12 mouse cellular contexts compared by ENCODE assay signal in the genomic region with DNA sequence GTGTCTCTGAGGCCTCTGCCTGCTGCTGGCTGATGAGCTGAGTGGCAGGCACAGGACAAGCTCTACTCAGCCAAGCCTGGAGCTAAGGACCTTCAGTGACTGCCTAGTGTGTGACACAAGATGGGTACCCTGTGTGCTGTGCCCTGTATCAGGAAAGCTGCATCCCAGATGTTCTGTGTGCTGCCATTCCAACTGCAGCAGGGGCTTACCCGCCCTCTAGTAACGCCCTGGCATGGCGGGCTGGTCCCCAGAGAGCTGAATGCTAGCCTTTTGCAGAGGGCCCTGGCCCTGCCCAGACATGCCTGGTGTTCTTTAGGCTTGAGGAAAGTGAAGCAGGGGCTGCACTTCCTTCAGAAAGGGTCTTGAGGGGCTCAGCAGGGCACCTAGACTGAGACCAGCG.
"Had no signal": no experiment of that assay in that cellular context is flagged by ENCODE, and none has a peak within 500 bp of the region (broad histone marks: within the 10 kb centered on the region; RNA-seq: fewer than 3 reads in every experiment).

No protein-coding gene starts in this region.

- H3K9me3 ChIP-seq: kidney, embryonic 15.5 days; limb, embryonic 15.5 days; midbrain, embryonic 12.5 days; stomach, embryonic 15.5 days had no signal

- H3K4me1 ChIP-seq: midbrain, embryonic 12.5 days had no signal

- H3K4me2 ChIP-seq: kidney, embryonic 15.5 days; limb, embryonic 15.5 days; midbrain, embryonic 12.5 days; stomach, embryonic 15.5 days had no signal

- H3K9ac ChIP-seq: kidney, embryonic 15.5 days; limb, embryonic 15.5 days; liver, embryonic 14.5 days; midbrain, embryonic 12.5 days; stomach, embryonic 15.5 days had no signal

- DNase-seq: kidney, adult 18-20 months; kidney, postnatal 25 days; layer of hippocampus, postnatal 36 days; lung, adult 18-20 months; right cerebral cortex, postnatal 14 days; thymus, adult 2 months; thymus, postnatal 25 days had no signal

- H3K27ac ChIP-seq: kidney, embryonic 15.5 days; limb, embryonic 15.5 days; liver, embryonic 14.5 days; midbrain, embryonic 12.5 days; stomach, embryonic 15.5 days had no signal

- H3K27me3 ChIP-seq: kidney, embryonic 15.5 days; limb, embryonic 15.5 days; stomach, embryonic 15.5 days had no signal

- H3K4me3 ChIP-seq: kidney, embryonic 15.5 days; limb, embryonic 15.5 days; midbrain, embryonic 12.5 days; stomach, embryonic 15.5 days had no signal

- H3K36me3 ChIP-seq: kidney, embryonic 15.5 days; midbrain, embryonic 12.5 days; stomach, embryonic 15.5 days had no signal
